Mouse (Mus musculus) embryonic facial prominence, embryonic 11.5 days (tissue): ENCODE measurements around the gene Rhbdl2. TPM values are rescaled to one million over a fixed set of nuclear protein-coding genes. Genes with fewer than 3 reads are reported as not detected.

Experiments used
- ATAC-seq: fragments of 200-750 bp; cut with Nextera tagmentation; replicated peaks from 2 replicates; pipeline ENCODE4 v1.8.0; 2017; ENCODE audit warnings: low read depth; ENCODE audit not compliant: insufficient number of reproducible peaks, low FRiP score, low TSS enrichment
- DNase-seq: peaks from one replicate; pipeline ENCODE4 v3.0.0-alpha.2; 2015; ENCODE audit warnings: low spot score
- H3K27ac ChIP-seq: fragments of 300-500 bp; sonication (generic); replicated peaks from 2 replicates; pipeline ENCODE4 v1.5.1; 2014; ENCODE audit warnings: mild to moderate bottlenecking, low read depth, low read length, control low read depth
- H3K27me3 ChIP-seq: fragments of 300-500 bp; sonication (generic); 2 replicates; pipeline ENCODE4 v1.6.1; 2014; ENCODE audit warnings: mild to moderate bottlenecking, low read length, moderate library complexity, mixed read lengths; ENCODE audit not compliant: control insufficient read depth, insufficient read depth
- H3K36me3 ChIP-seq: fragments of 300-500 bp; sonication (generic); replicated peaks from 2 replicates; pipeline ENCODE4 v1.6.1; 2014; ENCODE audit warnings: low read depth, mild to moderate bottlenecking, low read length, moderate library complexity, mixed read lengths; ENCODE audit not compliant: control insufficient read depth, insufficient read depth
- H3K4me1 ChIP-seq: fragments of 300-500 bp; sonication (generic); 2 replicates; pipeline ENCODE4 v1.6.1; 2014; ENCODE audit warnings: low read length, mixed read lengths; ENCODE audit not compliant: control insufficient read depth, insufficient read depth
- H3K4me2 ChIP-seq: fragments of 300-500 bp; sonication (generic); 2 replicates; pipeline ENCODE4 v1.6.1; 2014; ENCODE audit warnings: low read depth, mild to moderate bottlenecking, control low read depth, low read length, moderate library complexity
- H3K4me3 ChIP-seq: fragments of 300-500 bp; sonication (generic); 2 replicates; pipeline ENCODE4 v1.5.1; 2014; ENCODE audit warnings: low read depth, low read length, control low read depth
- H3K9ac ChIP-seq: fragments of 300-500 bp; sonication (generic); replicated peaks from 2 replicates; pipeline ENCODE4 v1.6.1; 2014; ENCODE audit warnings: mild to moderate bottlenecking, control low read depth, low read length
- H3K9me3 ChIP-seq: fragments of 300-500 bp; sonication (generic); replicated peaks from 2 replicates; pipeline ENCODE4 v1.6.1; 2016; ENCODE audit warnings: mild to moderate bottlenecking, low read length, inconsistent platforms, mixed read lengths; ENCODE audit not compliant: control insufficient read depth
- WGBS: fragments of 180-500 bp; shearing (Covaris S2); extraction: QIAGEN DNeasy Blood & Tissue Kit; methylation state at CpG from one replicate; pipeline ENCODE4 v1.1.7; 2014; 5-methylcytosine and 5-hydroxymethylcytosine counted together
- polyA plus RNA-seq: library from polyadenylated mRNA; unstranded; fragments of >200 nt; fragmentation: Nextera tagmentation; extraction: Ambion mirVana; gene quantifications from 2 replicates; pipeline ENCODE4 v1.2.1, GENCODE M21; 2014

Gene Rhbdl2
- polyA plus RNA-seq, 1 experiment from 2014 or later = 0.91 TPM

DNA sequence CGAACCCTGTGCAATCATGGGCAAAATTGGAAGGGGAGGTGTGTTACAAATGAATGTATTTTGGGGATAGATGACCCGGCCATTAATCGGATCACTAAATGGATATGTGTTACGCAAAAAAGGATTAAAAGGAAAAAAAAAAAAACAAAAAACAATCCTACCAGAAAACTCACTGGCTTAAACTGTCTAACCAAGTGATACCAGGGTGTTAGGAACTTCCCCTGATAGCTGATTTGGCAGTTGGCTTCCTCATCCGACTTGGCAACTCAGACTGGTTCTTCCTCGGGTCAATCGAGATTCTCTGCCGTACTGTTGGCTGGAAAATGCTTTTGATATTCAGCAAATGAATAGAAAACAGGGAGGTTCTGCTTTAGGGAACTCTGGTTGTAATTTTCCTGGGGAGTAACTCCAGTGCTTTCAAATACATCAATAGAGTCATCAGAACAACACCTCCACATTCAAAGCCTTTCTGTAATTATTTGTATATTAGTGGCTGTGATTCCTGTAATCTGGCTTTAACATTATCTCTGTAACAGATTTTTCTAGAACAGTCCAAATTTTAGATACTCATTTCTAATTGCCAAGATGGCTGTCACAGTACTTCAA lies 36.9 kb upstream of the Rhbdl2 start:
- DNase-seq = no peak
- WGBS = under 1% methylated on average over 8 of the region's 8 CpGs
- Histone ChIP-seq H3K27me3 (no peaks in the 10 kb centered on the region), H3K4me2 (peak overlapping the region; percentile 67), H3K9ac (no peak overlapping the region), H3K4me1 (no peaks in the 10 kb centered on the region; the same call in 1 of the 2 replicates), H3K27ac (no peak overlapping the region), H3K9me3 (no peaks in the 10 kb centered on the region), H3K36me3 (no peaks in the 10 kb centered on the region), H3K4me3 (peak overlapping the region; percentile 96)
- ATAC-seq = no peak

DNA sequence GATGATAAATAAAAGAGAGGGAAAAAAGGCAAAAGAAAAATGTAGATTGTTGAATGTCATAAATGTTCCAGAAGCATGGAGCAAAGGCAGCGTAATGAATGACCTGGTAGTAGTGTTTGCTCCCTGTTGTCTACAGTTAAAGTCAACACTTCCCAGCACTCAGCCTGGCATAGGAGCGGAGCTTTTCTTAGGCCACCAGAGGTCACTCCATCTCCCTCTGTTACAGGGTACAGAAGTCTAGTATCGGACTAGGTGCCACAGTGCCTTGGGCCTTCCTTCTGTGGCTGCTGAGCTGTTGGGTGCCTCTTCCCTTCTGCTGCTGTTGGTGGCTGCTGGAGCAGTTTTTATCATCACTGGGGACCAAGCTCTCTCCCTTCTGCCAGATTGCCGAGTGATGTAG lies 29.4 kb upstream of the Rhbdl2 start:
- DNase-seq (peak; percentile 26), ATAC-seq (no peak)
- 51% methylated on average over 4 of the region's 4 CpGs for WGBS

DNA sequence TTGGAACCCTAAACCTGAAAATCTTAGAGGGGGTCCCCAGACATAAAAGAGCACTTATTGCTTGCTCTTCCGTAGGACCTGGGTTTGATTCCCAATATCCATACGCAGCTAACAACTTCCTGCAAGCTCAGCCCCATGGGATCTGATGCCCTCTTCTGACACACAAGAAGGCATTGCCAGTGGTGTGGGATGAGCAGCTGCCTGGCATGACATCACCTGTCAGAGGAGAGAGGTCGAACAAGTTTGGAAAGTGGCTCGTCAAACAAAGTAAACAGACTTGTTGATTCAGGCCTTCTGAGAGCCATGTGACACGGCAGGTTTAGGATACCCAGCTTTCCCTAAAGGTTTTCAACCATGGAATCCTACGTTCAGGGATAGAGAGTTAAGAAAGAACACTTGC lies 22.6 kb upstream of the Rhbdl2 start:
- no peak for ATAC-seq
- no peak overlapping the region for H3K9ac ChIP-seq
- no peaks in the 10 kb centered on the region for H3K36me3 ChIP-seq
- H3K9me3 ChIP-seq = no peaks in the 10 kb centered on the region
- H3K27me3 ChIP-seq = no peaks in the 10 kb centered on the region
- H3K4me2 ChIP-seq = no peak overlapping the region
- H3K4me3 ChIP-seq = no peak overlapping the region
- no peak for DNase-seq
- WGBS = 69% methylated on average over 6 of the region's 6 CpGs
- no peak overlapping the region for H3K27ac ChIP-seq
- no peaks in the 10 kb centered on the region for H3K4me1 ChIP-seq

More for the DNA sequence above, 29.4 kb upstream of the Rhbdl2 start:
- Histone ChIP-seq H3K4me1 (no peaks in the 10 kb centered on the region), H3K27ac (no peak overlapping the region), H3K9ac (no peak overlapping the region), H3K9me3 (no peaks in the 10 kb centered on the region), H3K4me3 (no peak overlapping the region), H3K36me3 (no peaks in the 10 kb centered on the region), H3K4me2 (no peak overlapping the region), H3K27me3 (no peaks in the 10 kb centered on the region)

DNA sequence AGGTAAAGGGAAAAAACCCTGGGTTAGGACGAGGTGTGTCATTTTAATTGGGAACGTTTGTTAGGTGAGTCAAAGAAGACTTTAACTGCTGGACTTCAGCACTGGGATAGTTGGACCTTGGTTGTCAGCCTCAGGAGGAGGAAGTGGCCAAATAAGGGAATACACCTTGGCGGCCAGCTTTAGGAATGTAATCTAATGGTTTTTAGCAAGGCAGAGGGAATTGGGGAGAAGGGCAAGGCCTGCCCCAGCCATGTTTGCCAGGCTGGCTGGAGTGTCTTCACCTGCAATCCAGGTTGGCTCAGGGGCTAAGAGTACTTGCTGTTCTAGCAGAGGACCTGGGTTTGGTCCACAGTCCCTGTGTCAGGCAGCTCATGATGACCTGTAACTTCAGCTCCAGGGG lies 19.9 kb upstream of the Rhbdl2 start:
- no peak for DNase-seq
- WGBS = 75% methylated on average over 3 of the region's 3 CpGs
- H3K27ac ChIP-seq = no peak overlapping the region

DNA sequence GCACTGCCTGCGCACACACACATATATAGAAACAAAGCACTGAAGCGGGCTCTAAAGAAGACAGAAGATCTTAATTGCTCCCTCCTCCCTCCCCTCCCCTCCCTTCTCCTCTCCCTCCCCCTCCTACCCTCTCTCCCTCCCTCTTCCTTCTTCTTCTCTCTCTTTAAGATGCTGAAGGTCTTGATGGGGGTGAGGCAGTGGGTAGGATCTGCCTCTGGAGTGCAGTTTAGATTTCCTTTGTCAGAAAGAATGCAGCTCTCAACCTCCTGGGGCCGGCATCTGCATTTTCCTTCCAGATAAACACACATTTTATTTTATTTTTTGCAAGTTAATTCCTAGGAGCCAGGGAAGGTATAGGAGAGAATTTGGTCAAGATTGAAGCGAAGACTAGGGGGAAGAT lies 19.4 kb upstream of the Rhbdl2 start:
- no peak overlapping the region for H3K4me2 ChIP-seq
- no peaks in the 10 kb centered on the region for H3K4me1 ChIP-seq

More for the DNA sequence above, 19.9 kb upstream of the Rhbdl2 start:
- Histone ChIP-seq H3K36me3 (no peaks in the 10 kb centered on the region), H3K4me2 (no peak overlapping the region), H3K9me3 (no peaks in the 10 kb centered on the region), H3K4me1 (no peaks in the 10 kb centered on the region), H3K27me3 (no peaks in the 10 kb centered on the region), H3K9ac (no peak overlapping the region), H3K4me3 (no peak overlapping the region)
- no peak for ATAC-seq

DNA sequence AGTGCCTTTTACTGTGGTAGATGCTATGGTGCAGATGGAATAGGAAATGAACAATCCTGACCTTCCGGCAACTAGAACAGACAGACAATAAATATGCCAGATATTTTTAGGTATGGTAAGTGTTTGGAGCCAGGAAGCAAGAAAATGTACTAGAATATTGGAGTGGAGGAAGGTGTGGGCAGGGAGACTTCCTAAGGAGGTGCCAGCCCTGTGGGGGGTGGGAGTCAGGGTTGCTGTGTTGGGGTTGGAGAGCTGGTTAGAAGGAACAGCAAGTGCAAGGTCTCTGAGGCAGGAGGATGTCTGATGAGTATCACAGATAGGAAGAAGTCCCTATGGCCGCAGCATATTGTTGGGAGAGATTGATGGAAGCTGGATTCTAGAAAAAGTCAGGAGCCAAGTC lies 5.0 kb downstream of the Rhbdl2 start:
- Histone ChIP-seq H3K27ac (no peak overlapping the region), H3K4me1 (no peaks in the 10 kb centered on the region), H3K4me2 (no peak overlapping the region), H3K4me3 (no peak overlapping the region), H3K27me3 (no peaks in the 10 kb centered on the region), H3K9me3 (no peaks in the 10 kb centered on the region), H3K36me3 (no peaks in the 10 kb centered on the region), H3K9ac (no peak overlapping the region)
- DNase-seq (no peak), ATAC-seq (no peak)
- WGBS = 93% methylated on average over 2 of the region's 2 CpGs

More for the DNA sequence above, 19.4 kb upstream of the Rhbdl2 start:
- no peak overlapping the region for H3K4me3 ChIP-seq
- 72% methylated on average over 4 of the region's 4 CpGs for WGBS
- no peak overlapping the region for H3K9ac ChIP-seq
- ATAC-seq (no peak), DNase-seq (no peak)
- H3K36me3 ChIP-seq = no peaks in the 10 kb centered on the region
- H3K27ac ChIP-seq = no peak overlapping the region
- H3K9me3 ChIP-seq = no peaks in the 10 kb centered on the region
- H3K27me3 ChIP-seq = no peaks in the 10 kb centered on the region

DNA sequence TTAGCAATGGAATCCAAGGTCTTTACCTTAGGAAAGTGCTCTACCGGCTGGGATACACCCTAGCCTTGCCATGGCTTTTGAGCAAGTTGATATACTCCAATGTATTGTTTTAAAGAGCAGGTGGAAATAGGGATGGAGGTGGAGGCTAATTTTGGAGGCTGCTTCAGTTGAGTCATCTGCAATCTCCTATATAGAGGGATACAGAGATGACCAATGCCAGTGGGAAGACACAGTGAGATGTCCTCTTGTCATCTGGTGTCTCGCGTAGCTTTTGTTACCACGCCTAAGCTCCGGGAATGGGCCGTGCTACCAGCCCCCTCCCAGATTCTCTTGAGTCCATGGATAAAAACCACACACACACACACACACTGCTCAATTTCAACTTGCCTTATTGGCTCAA lies 5.5 kb downstream of the Rhbdl2 start:
- no peaks in the 10 kb centered on the region for H3K9me3 ChIP-seq
- WGBS = 90% methylated on average over 6 of the region's 6 CpGs
- H3K27ac ChIP-seq = no peak overlapping the region
- H3K4me1 ChIP-seq = no peaks in the 10 kb centered on the region
- H3K36me3 ChIP-seq = no peaks in the 10 kb centered on the region
- no peaks in the 10 kb centered on the region for H3K27me3 ChIP-seq
- H3K4me3 ChIP-seq = no peak overlapping the region
- DNase-seq = no peak
- no peak overlapping the region for H3K9ac ChIP-seq
- H3K4me2 ChIP-seq = no peak overlapping the region
- no peak for ATAC-seq

DNA sequence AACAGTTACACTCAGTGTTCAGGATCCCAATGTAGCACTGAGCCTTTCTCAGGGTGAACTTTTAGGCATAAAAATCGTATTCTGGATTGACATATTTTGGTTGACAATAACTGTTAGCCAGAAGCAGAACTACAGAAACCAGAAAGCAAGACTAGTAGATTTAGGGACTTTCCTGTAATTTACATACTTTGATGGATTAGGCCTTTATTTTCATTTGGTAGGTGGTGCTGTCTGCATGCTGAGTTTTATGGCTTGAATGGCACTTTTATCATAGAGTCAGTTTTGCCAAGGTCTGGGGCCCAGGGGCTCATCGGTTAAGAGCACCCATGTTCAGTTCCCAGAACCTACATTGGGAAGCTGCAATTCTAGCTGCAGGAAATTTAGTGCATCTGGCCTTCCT lies 7.4 kb downstream of the Rhbdl2 start:
- Histone ChIP-seq H3K4me3 (no peak overlapping the region), H3K36me3 (no peaks in the 10 kb centered on the region), H3K9ac (no peak overlapping the region), H3K4me2 (no peak overlapping the region), H3K27ac (no peak overlapping the region), H3K4me1 (no peaks in the 10 kb centered on the region), H3K9me3 (no peaks in the 10 kb centered on the region), H3K27me3 (no peaks in the 10 kb centered on the region)
- no peak for ATAC-seq
- WGBS = 73% methylated on average over 2 of the region's 2 CpGs
- no peak for DNase-seq
